Mouse (Mus musculus) stomach, embryonic 15.5 days (tissue): ENCODE results near the gene Alox12. TPM values are rescaled to one million over a fixed set of nuclear protein-coding genes. Genes with fewer than 3 reads are reported as not detected.

Experiments
- ATAC-seq: fragments of 200-750 bp; cut with Nextera tagmentation; 2 replicates; pipeline ENCODE4 v1.8.0; 2017; ENCODE audit warnings: low read depth, moderate number of reproducible peaks, moderate TSS enrichment; ENCODE audit not compliant: insufficient read depth, low FRiP score
- H3K27ac ChIP-seq: fragments of 300-500 bp; sonication (generic); 2 replicates; pipeline ENCODE4 v1.5.1; 2015; ENCODE audit warnings: mild to moderate bottlenecking, inconsistent platforms
- H3K27me3 ChIP-seq: fragments of 300-500 bp; sonication (generic); replicated peaks from 2 replicates; pipeline ENCODE4 v1.6.1; 2015; ENCODE audit warnings: inconsistent platforms
- H3K36me3 ChIP-seq: fragments of 300-500 bp; sonication (generic); 2 replicates; pipeline ENCODE4 v1.6.1; 2015; ENCODE audit warnings: inconsistent platforms
- H3K4me1 ChIP-seq: fragments of 300-500 bp; sonication (generic); 2 replicates; pipeline ENCODE4 v1.6.1; 2015; ENCODE audit warnings: inconsistent platforms
- H3K4me2 ChIP-seq: fragments of 300-500 bp; sonication (generic); 2 replicates; pipeline ENCODE4 v1.6.1; 2015; ENCODE audit warnings: mild to moderate bottlenecking, inconsistent platforms
- H3K4me3 ChIP-seq: fragments of 300-500 bp; sonication (generic); replicated peaks from 2 replicates; pipeline ENCODE4 v1.5.1; 2015; ENCODE audit warnings: inconsistent platforms
- H3K9ac ChIP-seq: fragments of 300-500 bp; sonication (generic); 2 replicates; pipeline ENCODE4 v1.6.1; 2015; ENCODE audit warnings: inconsistent platforms
- H3K9me3 ChIP-seq: fragments of 300-500 bp; sonication (generic); 2 replicates; pipeline ENCODE4 v1.6.1; 2016; ENCODE audit warnings: inconsistent platforms
- WGBS: fragments of 180-500 bp; shearing (Covaris S2); methylation state at CpG from one replicate; pipeline ENCODE4 v1.1.7; 2015; 5-methylcytosine and 5-hydroxymethylcytosine counted together
- polyA plus RNA-seq: library from polyadenylated mRNA; unstranded; fragments of >200 nt; fragmentation: Nextera tagmentation; extraction: Ambion mirVana; gene quantifications from 2 replicates; pipeline ENCODE4 v1.2.1, GENCODE M21; 2015

The Alox12 gene
- polyA plus RNA-seq, 1 experiment from 2014 or later, result 12.9 TPM

DNA sequence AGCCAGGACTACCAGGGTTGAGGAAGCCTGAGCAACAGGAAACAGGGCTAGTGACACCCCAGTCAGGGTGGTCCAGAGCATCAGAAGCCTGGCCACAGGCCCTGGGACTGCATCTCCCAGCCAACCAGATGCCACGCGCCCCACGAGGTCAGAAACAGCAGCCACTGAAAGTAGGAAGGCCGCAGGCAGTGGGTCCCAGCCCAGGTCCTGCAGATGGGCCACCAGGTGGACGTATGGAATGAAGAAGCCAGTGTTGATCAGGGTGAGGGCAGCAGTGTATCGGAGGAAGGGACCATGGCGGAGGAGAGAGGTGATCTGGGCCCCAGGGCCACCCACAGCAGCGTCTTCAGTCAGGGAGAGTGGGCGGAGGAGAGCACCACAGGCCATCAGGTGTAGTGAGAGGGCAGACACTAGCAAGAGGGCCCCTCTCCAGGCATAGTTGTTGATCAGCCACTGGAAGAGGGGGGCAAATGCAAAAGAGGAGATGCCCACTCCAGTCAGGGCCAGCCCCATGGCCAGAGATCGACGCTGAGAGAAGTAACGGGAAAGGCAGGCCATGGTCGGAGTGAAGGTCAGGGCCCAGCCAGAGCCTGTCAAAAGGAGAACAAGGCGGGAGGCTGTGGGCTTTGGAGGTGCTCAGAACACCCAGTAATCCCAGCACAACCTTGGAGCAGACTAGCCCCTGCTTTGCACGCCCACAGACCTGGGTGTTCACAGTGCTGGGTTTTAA lies 36.2 kb downstream of the Alox12 start:
- H3K36me3 ChIP-seq, result no peaks in the 10 kb centered on the region
- H3K27me3 ChIP-seq, result peaks cover 24% of the 10 kb centered on the region
- no peak overlapping the region for H3K9ac ChIP-seq
- peaks cover 25% of the 10 kb centered on the region for H3K4me1 ChIP-seq
- no peak for ATAC-seq
- 0 out of 2 replicates have a peak overlapping the region, but pooled peaks have one; percentile 94 for H3K4me2 ChIP-seq
- H3K9me3 ChIP-seq, result no peaks in the 10 kb centered on the region
- 88% methylated on average over 15 of the region's 15 CpGs for WGBS
- no peak overlapping the region for H3K4me3 ChIP-seq
- no peak overlapping the region for H3K27ac ChIP-seq

DNA sequence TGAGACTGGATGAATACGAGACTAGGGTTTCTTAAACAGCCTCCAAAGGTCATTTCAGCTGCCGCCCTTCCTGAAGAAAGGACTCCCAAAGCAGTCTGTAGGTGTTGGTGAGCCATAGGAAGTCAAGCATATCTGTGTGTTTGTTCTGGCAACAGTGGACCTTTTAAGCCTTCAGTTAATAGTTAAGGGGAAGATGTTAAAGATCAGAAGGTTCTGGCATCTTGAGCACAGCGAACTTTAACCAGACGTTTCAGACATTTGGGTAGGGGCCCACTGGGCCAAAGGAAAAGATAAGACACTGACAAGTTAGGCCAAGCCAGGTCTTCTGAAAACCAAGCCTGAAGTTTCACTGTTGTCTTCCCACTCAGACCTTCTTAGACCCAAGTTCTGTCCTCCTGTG lies 37.1 kb downstream of the Alox12 start:
- 82% methylated on average over 4 of the region's 4 CpGs for WGBS
- Histone ChIP-seq H3K4me2 (no peak overlapping the region), H3K36me3 (no peaks in the 10 kb centered on the region), H3K27me3 (peaks cover 31% of the 10 kb centered on the region), H3K9ac (no peak overlapping the region), H3K27ac (no peak overlapping the region), H3K4me3 (no peak overlapping the region), H3K4me1 (peaks cover 29% of the 10 kb centered on the region), H3K9me3 (no peaks in the 10 kb centered on the region)
- no peak for ATAC-seq

DNA sequence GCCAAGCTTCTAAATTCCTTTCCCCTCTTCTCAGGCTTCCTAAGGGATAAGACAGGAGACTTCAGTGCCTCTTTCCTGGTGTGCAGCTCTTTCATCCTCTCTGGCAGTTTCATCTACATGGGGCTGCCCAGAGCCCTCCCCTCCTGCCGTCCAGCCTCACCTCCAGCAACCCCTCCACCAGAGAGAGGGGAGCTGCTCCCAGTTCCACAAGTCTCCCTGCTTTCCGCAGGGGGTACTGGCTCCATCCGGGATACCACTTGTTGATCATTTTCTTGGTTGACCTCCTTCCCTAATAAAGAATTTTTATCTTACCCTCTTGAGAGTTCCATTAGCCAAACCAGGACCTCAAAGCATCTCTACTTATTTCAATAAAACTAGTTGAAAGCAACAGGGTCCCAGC lies 39.0 kb downstream of the Alox12 start:
- Histone ChIP-seq H3K27ac (no peak overlapping the region), H3K36me3 (no peaks in the 10 kb centered on the region), H3K4me3 (no peak overlapping the region), H3K9me3 (no peaks in the 10 kb centered on the region), H3K4me2 (no peak overlapping the region), H3K4me1 (peaks cover 25% of the 10 kb centered on the region), H3K27me3 (peaks cover 31% of the 10 kb centered on the region), H3K9ac (no peak overlapping the region)
- 53% methylated on average over 3 of the region's 3 CpGs for WGBS
- no peak for ATAC-seq

DNA sequence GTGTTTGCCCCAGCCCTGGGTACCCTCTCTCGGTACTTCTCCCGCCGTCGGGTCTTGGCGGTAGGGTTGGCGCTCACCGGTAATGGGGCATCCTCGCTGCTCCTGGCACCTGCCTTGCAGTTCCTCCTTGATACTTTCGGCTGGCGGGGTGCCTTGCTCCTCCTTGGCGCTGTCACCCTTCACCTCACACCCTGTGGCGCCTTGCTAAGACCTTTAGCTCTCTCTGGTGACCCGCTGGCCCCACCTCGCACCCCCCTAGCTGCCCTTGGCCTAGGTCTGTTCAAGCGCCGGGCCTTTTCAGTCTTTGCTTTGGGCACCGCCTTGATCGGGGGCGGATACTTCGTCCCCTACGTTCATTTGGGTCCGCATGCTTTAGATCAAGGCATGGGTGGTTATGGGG lies 39.9 kb downstream of the Alox12 start:
- H3K4me1 ChIP-seq, result peaks cover 23% of the 10 kb centered on the region

DNA sequence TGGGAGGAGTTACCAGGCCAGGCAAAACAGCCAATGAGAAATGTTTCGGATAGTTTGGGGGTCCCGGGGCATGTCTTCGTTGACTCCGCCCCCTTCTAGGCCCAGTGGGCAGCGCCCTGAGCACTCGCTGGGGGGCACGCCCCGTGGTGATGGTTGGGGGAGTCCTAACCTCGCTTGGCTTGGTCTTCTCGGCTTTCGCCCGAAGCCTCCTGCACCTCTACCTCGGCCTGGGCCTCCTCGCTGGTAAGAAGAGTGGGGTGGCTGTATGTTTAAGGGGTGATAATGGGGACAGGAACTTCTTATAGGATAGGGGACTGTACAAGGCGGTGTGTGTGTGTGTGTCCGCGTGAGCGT lies 40.3 kb downstream of the Alox12 start:
- 8% methylated on average over 18 of the region's 18 CpGs for WGBS
- H3K4me1 ChIP-seq, result peaks cover 21% of the 10 kb centered on the region
- peak overlapping the region; percentile 67 for H3K4me2 ChIP-seq
- no peaks in the 10 kb centered on the region for H3K36me3 ChIP-seq
- no peak overlapping the region for H3K27ac ChIP-seq
- no peaks in the 10 kb centered on the region for H3K9me3 ChIP-seq
- H3K27me3 ChIP-seq, result peaks cover 31% of the 10 kb centered on the region
- no peak overlapping the region for H3K9ac ChIP-seq
- ATAC-seq, result no peak
- no peak overlapping the region for H3K4me3 ChIP-seq

More for the DNA sequence above, 39.9 kb downstream of the Alox12 start:
- Histone ChIP-seq H3K9ac (no peak overlapping the region), H3K4me3 (no peak overlapping the region), H3K4me2 (no peak overlapping the region; the same call in 1 of the 2 replicates), H3K27ac (no peak overlapping the region), H3K27me3 (peaks cover 31% of the 10 kb centered on the region), H3K36me3 (no peaks in the 10 kb centered on the region), H3K9me3 (no peaks in the 10 kb centered on the region)
- WGBS, result 23% methylated on average over 22 of the region's 22 CpGs
- no peak for ATAC-seq

DNA sequence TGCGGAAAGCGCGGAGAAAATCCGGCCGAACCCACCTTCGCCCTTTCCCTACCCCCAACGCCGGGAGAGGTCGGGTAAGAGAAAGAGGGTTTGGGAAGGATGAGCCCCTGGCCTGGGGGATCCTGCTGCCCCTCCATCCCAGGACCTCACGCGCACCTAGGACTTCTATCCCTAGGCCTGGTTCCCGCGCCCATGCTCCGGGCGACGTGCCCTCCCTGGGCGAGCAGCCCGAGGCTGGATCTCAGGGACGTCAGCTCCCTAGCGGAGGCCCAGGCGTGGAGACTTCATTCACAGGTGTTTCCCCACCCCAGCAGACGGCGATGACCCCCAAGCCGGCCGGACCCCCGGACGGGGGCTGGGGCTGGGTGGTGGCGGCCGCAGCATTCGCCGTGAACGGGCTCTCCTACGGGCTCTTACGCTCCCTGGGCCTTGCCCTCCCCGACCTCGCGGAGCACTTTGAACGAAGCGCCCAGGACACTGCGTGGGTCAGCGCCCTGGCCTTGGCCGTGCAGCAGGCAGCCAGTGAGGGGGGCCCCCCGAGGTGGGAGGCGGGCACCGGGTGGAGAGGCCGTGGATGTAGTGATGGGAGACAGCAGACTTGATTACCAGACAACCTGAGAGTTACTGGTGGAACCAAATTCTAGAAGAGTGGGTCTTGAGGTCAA lies 40.8 kb downstream of the Alox12 start:
- ATAC-seq, result 0 out of 2 replicates have a peak, but pooled peaks have one; percentile 29
- WGBS, result 2% methylated on average over 46 of the region's 46 CpGs
- Histone ChIP-seq H3K9me3 (no peaks in the 10 kb centered on the region), H3K9ac (peak overlapping the region; percentile 14; the same call in 1 of the 2 replicates), H3K4me2 (peak overlapping the region; percentile 67), H3K27ac (no peak overlapping the region), H3K27me3 (peaks cover 31% of the 10 kb centered on the region), H3K4me3 (peak overlapping the region; percentile 27), H3K4me1 (peaks cover 20% of the 10 kb centered on the region), H3K36me3 (no peaks in the 10 kb centered on the region)

DNA sequence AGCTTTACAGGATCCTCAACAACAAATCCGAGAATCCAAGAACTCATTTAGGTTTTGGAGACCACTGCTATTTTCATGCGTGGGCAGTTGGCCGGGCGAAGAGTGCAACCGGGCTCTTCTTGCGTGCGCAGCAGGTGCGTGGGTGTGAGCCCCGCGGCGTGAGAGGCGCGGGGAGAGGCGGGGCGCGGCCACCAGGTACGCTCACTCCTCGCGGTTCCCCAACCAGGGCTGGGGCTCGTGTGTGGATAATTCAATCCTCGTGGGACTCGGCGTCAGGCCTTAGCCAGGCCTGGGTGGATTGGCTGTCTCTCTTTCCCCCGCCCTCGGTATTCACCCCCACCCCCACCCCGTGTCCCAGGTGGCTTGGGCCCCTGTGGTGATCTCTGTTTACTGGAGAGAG lies 41.4 kb downstream of the Alox12 start:
- H3K27ac ChIP-seq, result no peak overlapping the region
- 8% methylated on average over 26 of the region's 26 CpGs for WGBS
- 0 out of 2 replicates have a peak, but pooled peaks have one; percentile 12 for ATAC-seq

DNA sequence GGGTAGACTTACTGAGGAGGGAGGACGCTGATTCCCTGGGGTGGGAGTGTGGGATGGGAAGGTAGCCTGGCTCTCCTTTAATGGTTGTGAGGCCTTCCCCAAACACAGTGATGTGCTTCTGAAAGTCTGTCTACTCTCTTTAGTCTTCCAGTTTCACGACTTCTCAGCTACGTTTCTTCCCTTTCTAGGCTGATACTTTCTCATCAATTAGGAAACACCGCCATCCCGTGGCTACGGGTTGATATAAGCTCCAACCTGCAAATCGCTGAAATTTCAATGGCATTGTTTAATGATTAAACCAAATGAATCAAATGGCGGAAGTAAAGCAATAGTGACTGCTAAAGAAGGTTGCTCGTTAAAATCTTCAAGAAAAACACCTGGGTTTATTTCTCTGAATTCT lies 42.3 kb downstream of the Alox12 start:
- Histone ChIP-seq H3K9me3 (no peaks in the 10 kb centered on the region), H3K36me3 (no peaks in the 10 kb centered on the region), H3K4me1 (peaks cover 17% of the 10 kb centered on the region), H3K27me3 (peaks cover 31% of the 10 kb centered on the region), H3K4me3 (no peak overlapping the region), H3K4me2 (peak overlapping the region; percentile 67; the same call in 1 of the 2 replicates), H3K9ac (no peak overlapping the region), H3K27ac (no peak overlapping the region)
- peak; percentile 54; the same call in 1 of the 2 replicates for ATAC-seq
- WGBS, result 11% methylated on average over 9 of the region's 9 CpGs

More for the DNA sequence above, 41.4 kb downstream of the Alox12 start:
- no peaks in the 10 kb centered on the region for H3K36me3 ChIP-seq
- peak overlapping the region; percentile 67 for H3K4me2 ChIP-seq
- H3K9ac ChIP-seq, result 0 out of 2 replicates have a peak overlapping the region, but pooled peaks have one; percentile 14
- H3K27me3 ChIP-seq, result peaks cover 31% of the 10 kb centered on the region
- peak overlapping the region; percentile 27 for H3K4me3 ChIP-seq
- peaks cover 17% of the 10 kb centered on the region for H3K4me1 ChIP-seq
- no peaks in the 10 kb centered on the region for H3K9me3 ChIP-seq

DNA sequence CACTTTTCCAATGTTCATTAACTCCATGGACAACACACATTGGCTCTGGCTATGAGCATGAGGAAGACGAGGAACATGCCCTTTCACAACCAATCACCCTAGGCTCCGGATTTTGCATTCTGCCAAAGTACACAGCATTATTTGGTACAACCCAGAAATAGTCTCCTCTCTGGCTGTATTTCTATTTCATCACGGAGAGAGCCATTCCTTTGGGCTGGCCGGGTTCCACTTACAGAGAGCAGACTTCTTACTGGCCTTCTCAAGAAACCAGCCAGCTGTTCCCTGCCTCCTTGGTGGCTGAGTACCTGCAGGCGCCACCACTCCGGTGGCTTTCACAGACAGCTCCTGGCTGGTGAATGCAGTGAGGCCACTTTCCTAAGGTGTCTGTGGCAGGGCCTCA lies 42.7 kb downstream of the Alox12 start, which contains the start of gene Slc16a11:
Slc16a11 (plus strand) TSS at position 330 of the 400 bp plus-strand sequence.
- peak within 1 kb of the TSS; percentile 67 for H3K4me2 ChIP-seq
- H3K9me3 ChIP-seq, result no peaks in the 10 kb centered on the region
- no peaks in the 10 kb centered on the region for H3K36me3 ChIP-seq
- ATAC-seq, result no peak
- H3K27ac ChIP-seq, result no peak within 1 kb of the TSS
- peak within 1 kb of the TSS; percentile 27; the same call in 1 of the 2 replicates for H3K4me3 ChIP-seq
- 51% methylated on average over 6 of the region's 6 CpGs for WGBS
- H3K27me3 ChIP-seq, result peaks cover 31% of the 10 kb centered on the region
- peaks cover 17% of the 10 kb centered on the region for H3K4me1 ChIP-seq
- no peak within 1 kb of the TSS for H3K9ac ChIP-seq

DNA sequence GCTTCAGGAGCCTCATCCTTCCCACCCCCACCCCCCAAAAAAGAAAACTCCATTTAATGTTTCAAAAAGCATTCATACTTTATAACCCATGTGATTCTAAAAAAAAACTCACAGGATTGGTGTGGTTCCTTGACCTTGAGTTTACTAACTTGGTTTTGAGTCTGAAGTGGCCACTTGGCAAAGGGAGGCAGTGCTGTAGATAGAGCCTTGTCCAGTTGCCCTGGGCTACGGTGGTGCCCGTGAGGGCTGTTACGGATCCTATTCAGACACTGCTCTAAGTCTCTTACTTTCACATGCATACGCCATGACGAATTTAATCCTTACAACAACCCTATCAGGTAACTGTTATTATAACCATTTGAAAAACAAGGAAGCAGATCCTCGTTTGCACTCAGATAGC lies 43.2 kb downstream of the Alox12 start:
- peaks cover 31% of the 10 kb centered on the region for H3K27me3 ChIP-seq
- H3K27ac ChIP-seq, result no peak overlapping the region
- WGBS, result 90% methylated on average over 6 of the region's 6 CpGs
- H3K36me3 ChIP-seq, result no peaks in the 10 kb centered on the region
- no peak overlapping the region for H3K4me3 ChIP-seq
- H3K4me2 ChIP-seq, result no peak overlapping the region
- H3K4me1 ChIP-seq, result peaks cover 17% of the 10 kb centered on the region
- no peak for ATAC-seq
- no peak overlapping the region for H3K9ac ChIP-seq
- no peaks in the 10 kb centered on the region for H3K9me3 ChIP-seq

DNA sequence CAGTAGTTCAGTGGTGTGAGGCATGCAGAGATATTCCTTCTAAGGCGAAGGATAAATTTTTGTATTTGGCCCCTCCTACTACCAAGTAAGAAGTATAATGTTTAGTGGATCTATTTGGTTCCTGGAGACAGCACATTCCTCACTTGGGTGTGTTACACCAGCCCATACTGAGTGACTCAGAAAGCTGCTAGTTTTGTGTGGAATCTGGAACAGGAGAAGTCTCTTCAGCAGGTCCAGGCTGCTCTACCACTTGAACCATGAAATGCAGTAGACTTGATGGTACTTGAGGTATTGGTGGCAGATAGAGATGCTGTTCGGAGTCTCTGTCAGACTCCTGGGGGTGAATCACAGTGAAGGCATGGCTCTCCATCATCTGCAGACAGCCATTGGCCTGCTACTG lies 44.5 kb downstream of the Alox12 start:
- Histone ChIP-seq H3K9ac (no peak overlapping the region), H3K36me3 (no peaks in the 10 kb centered on the region), H3K4me3 (no peak overlapping the region), H3K9me3 (no peaks in the 10 kb centered on the region), H3K27ac (no peak overlapping the region), H3K4me1 (peaks cover 17% of the 10 kb centered on the region), H3K4me2 (no peak overlapping the region), H3K27me3 (peaks cover 25% of the 10 kb centered on the region)
- 79% methylated on average over 2 of the region's 2 CpGs for WGBS
- no peak for ATAC-seq

DNA sequence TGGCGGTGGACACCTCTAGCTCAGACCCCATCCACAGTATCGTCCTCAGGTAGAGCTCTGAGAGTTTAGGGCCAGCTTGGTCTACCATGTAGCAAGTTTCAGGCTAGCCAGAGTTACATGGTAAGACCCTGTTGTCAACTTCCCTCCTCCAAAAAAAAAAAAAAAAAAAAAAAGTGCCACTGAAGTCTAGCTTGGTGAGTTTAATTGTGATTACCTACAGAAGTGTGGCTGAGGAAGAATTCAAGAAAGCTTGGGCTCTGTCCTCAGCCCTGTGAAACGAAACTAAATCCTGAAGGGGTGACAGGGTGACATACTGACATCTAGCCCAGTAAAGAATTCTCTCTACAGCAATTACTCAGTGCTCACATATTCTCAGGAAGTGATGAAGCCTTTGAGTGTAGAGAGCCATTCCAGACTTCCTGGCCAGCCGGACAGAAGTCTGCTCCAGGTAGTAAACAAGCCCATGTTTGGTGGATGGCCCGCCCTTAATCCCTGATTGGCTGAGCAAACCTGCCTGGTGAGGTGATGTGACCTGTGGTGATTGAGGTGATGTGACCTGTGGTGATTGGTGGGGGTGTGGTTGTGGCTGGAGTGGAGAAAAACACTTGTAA lies 46.3 kb downstream of the Alox12 start:
- Histone ChIP-seq H3K4me2 (no peak overlapping the region), H3K27me3 (peaks cover 7% of the 10 kb centered on the region; the same call in 1 of the 2 replicates), H3K9ac (no peak overlapping the region), H3K4me1 (peaks cover 4% of the 10 kb centered on the region; the same call in 1 of the 2 replicates), H3K36me3 (no peaks in the 10 kb centered on the region), H3K4me3 (no peak overlapping the region), H3K9me3 (no peaks in the 10 kb centered on the region), H3K27ac (no peak overlapping the region)
- ATAC-seq, result no peak
- 60% methylated on average over 5 of the region's 5 CpGs for WGBS
